Mouse (Mus musculus): ENCODE data around the gene Tspan5. TPM values are rescaled to one million over a fixed set of nuclear protein-coding genes. Genes with fewer than 3 reads are reported as not detected.

Gene Tspan5
- polyA plus RNA-seq, 1 experiment from 2014 or later = 97.0 TPM

- 0 out of 2 replicates have a peak overlapping the region, but pooled peaks have one; percentile 10 for H3K9ac ChIP-seq
- H3K36me3 ChIP-seq = no peaks in the 10 kb centered on the region
- WGBS = 72% methylated on average over 11 of the region's 11 CpGs
- H3K9me3 ChIP-seq = no peaks in the 10 kb centered on the region
- H3K4me3 ChIP-seq = no peak overlapping the region
- no peaks in the 10 kb centered on the region for H3K27me3 ChIP-seq
- no peak for ATAC-seq (ENCODE audit: low FRiP score)
- H3K4me2 ChIP-seq = no peak overlapping the region
- H3K4me1 ChIP-seq (replicated peaks) = peaks cover 28% of the 10 kb centered on the region
- H3K27ac ChIP-seq = peak overlapping the region; percentile 62
Observed at GRCm38 (mm10) chr3:138760685-138761119, 18.7 kb downstream of the Tspan5 start.

- Histone ChIP-seq H3K9me3 (no peaks in the 10 kb centered on the region), H3K27ac (no peak overlapping the region), H3K4me1 (replicated peaks) (peaks cover 28% of the 10 kb centered on the region), H3K27me3 (no peaks in the 10 kb centered on the region), H3K4me3 (no peak overlapping the region), H3K9ac (no peak overlapping the region; the same call in 1 of the 2 replicates), H3K36me3 (no peaks in the 10 kb centered on the region), H3K4me2 (no peak overlapping the region)
- 93% methylated on average over 13 of the region's 13 CpGs for WGBS
- ATAC-seq (ENCODE audit: low FRiP score) = no peak
Observed at GRCm38 (mm10) chr3:138761531-138761930, 19.5 kb downstream of the Tspan5 start.

- Histone ChIP-seq H3K4me2 (no peak overlapping the region), H3K4me3 (no peak overlapping the region), H3K36me3 (no peaks in the 10 kb centered on the region), H3K27me3 (no peaks in the 10 kb centered on the region), H3K9ac (no peak overlapping the region), H3K9me3 (no peaks in the 10 kb centered on the region), H3K27ac (no peak overlapping the region), H3K4me1 (replicated peaks) (peaks cover 37% of the 10 kb centered on the region)
- 93% methylated on average over 9 of the region's 9 CpGs for WGBS
- no peak for ATAC-seq (ENCODE audit: low FRiP score)
Observed at GRCm38 (mm10) chr3:138763941-138764340, 21.9 kb downstream of the Tspan5 start.

- H3K9ac ChIP-seq = no peak overlapping the region
- peaks cover 40% of the 10 kb centered on the region for H3K4me1 ChIP-seq (replicated peaks)
- no peak overlapping the region for H3K4me2 ChIP-seq
- 83% methylated on average over 3 of the region's 3 CpGs for WGBS
- no peaks in the 10 kb centered on the region for H3K36me3 ChIP-seq
- no peak overlapping the region for H3K27ac ChIP-seq
- H3K9me3 ChIP-seq = no peaks in the 10 kb centered on the region
- H3K4me3 ChIP-seq = no peak overlapping the region
- H3K27me3 ChIP-seq = no peaks in the 10 kb centered on the region
- no peak for ATAC-seq (ENCODE audit: low FRiP score)
Observed at GRCm38 (mm10) chr3:138764782-138765181, 22.8 kb downstream of the Tspan5 start.

GRCm38 (mm10) chr3:138767034-138767433, 25.0 kb downstream of the Tspan5 start:
- H3K4me3 ChIP-seq = no peak overlapping the region
- 65% methylated on average over 8 of the region's 8 CpGs for WGBS
- no peaks in the 10 kb centered on the region for H3K36me3 ChIP-seq
- H3K27me3 ChIP-seq = no peaks in the 10 kb centered on the region
- ATAC-seq (ENCODE audit: low FRiP score) = no peak
- peaks cover 43% of the 10 kb centered on the region for H3K4me1 ChIP-seq (replicated peaks)
- no peak overlapping the region for H3K9ac ChIP-seq
- no peak overlapping the region for H3K4me2 ChIP-seq
- no peaks in the 10 kb centered on the region for H3K9me3 ChIP-seq
- H3K27ac ChIP-seq = no peak overlapping the region

- no peak overlapping the region for H3K9ac ChIP-seq
- peaks cover 53% of the 10 kb centered on the region for H3K4me1 ChIP-seq (replicated peaks)
- 57% methylated on average over 12 of the region's 12 CpGs for WGBS
- H3K27ac ChIP-seq = no peak overlapping the region
- no peaks in the 10 kb centered on the region for H3K9me3 ChIP-seq
- H3K36me3 ChIP-seq = no peaks in the 10 kb centered on the region
- H3K4me2 ChIP-seq = no peak overlapping the region
- no peak for ATAC-seq (ENCODE audit: low FRiP score)
- no peak overlapping the region for H3K4me3 ChIP-seq
- no peaks in the 10 kb centered on the region for H3K27me3 ChIP-seq
Observed at GRCm38 (mm10) chr3:138768541-138769093, 26.6 kb downstream of the Tspan5 start.

GRCm38 (mm10) chr3:138770650-138771331, 28.8 kb downstream of the Tspan5 start:
- no peak for ATAC-seq (ENCODE audit: low FRiP score)
- 54% methylated on average over 10 of the region's 10 CpGs for whole genome bisulfite sequencing
- no peaks in the 10 kb centered on the region for H3K9me3 ChIP-seq
- no peaks in the 10 kb centered on the region for H3K27me3 ChIP-seq
- no peaks in the 10 kb centered on the region for H3K36me3 ChIP-seq
- no peak overlapping the region for H3K4me3 ChIP-seq
- H3K4me2 ChIP-seq = no peak overlapping the region
- H3K9ac ChIP-seq = no peak overlapping the region
- peaks cover 68% of the 10 kb centered on the region for H3K4me1 ChIP-seq (replicated peaks)
- H3K27ac ChIP-seq = peak overlapping the region; percentile 26

GRCm38 (mm10) chr3:138771549-138772333, 29.7 kb downstream of the Tspan5 start:
- no peak overlapping the region for H3K4me3 ChIP-seq
- no peak for ATAC-seq (ENCODE audit: low FRiP score)

GRCm38 (mm10) chr3:138773871-138774606, 32.0 kb downstream of the Tspan5 start:
- peak overlapping the region; percentile 53 for H3K27ac ChIP-seq
- no peak for ATAC-seq (ENCODE audit: low FRiP score)
- WGBS = 63% methylated on average over 9 of the region's 9 CpGs

More at GRCm38 (mm10) chr3:138771549-138772333, 29.7 kb downstream of the Tspan5 start:
- H3K9me3 ChIP-seq = no peaks in the 10 kb centered on the region
- WGBS = 87% methylated on average over 12 of the region's 12 CpGs
- H3K36me3 ChIP-seq = no peaks in the 10 kb centered on the region
- peaks cover 77% of the 10 kb centered on the region for H3K4me1 ChIP-seq (replicated peaks)
- H3K4me2 ChIP-seq = no peak overlapping the region
- no peaks in the 10 kb centered on the region for H3K27me3 ChIP-seq
- H3K9ac ChIP-seq = no peak overlapping the region
- H3K27ac ChIP-seq = no peak overlapping the region

GRCm38 (mm10) chr3:138774607-138774943, 32.6 kb downstream of the Tspan5 start:
- ATAC-seq (ENCODE audit: low FRiP score) = no peak
- H3K4me1 ChIP-seq (replicated peaks) = peaks cover 83% of the 10 kb centered on the region
- 74% methylated on average over 4 of the region's 4 CpGs for WGBS

More at GRCm38 (mm10) chr3:138773871-138774606, 32.0 kb downstream of the Tspan5 start:
- no peaks in the 10 kb centered on the region for H3K36me3 ChIP-seq
- H3K27me3 ChIP-seq = no peaks in the 10 kb centered on the region
- H3K9me3 ChIP-seq = no peaks in the 10 kb centered on the region
- no peak overlapping the region for H3K4me2 ChIP-seq
- peaks cover 82% of the 10 kb centered on the region for H3K4me1 ChIP-seq (replicated peaks)
- H3K9ac ChIP-seq = no peak overlapping the region
- no peak overlapping the region for H3K4me3 ChIP-seq

GRCm38 (mm10) chr3:138775926-138776715, 34.1 kb downstream of the Tspan5 start:
- ATAC-seq (ENCODE audit: low FRiP score) = no peak

More at GRCm38 (mm10) chr3:138774607-138774943, 32.6 kb downstream of the Tspan5 start:
- no peak overlapping the region for H3K9ac ChIP-seq
- no peak overlapping the region for H3K27ac ChIP-seq
- no peak overlapping the region for H3K4me3 ChIP-seq
- H3K9me3 ChIP-seq = no peaks in the 10 kb centered on the region
- no peak overlapping the region for H3K4me2 ChIP-seq
- no peaks in the 10 kb centered on the region for H3K27me3 ChIP-seq
- H3K36me3 ChIP-seq = no peaks in the 10 kb centered on the region

More at GRCm38 (mm10) chr3:138775926-138776715, 34.1 kb downstream of the Tspan5 start:
- Histone ChIP-seq H3K27ac (no peak overlapping the region), H3K36me3 (no peaks in the 10 kb centered on the region), H3K4me3 (no peak overlapping the region), H3K4me1 (replicated peaks) (peaks cover 82% of the 10 kb centered on the region), H3K4me2 (no peak overlapping the region), H3K9ac (no peak overlapping the region), H3K27me3 (no peaks in the 10 kb centered on the region), H3K9me3 (no peaks in the 10 kb centered on the region)
- 62% methylated on average over 7 of the region's 7 CpGs for WGBS

Data from hindbrain, embryonic 13.5 days (tissue).